Mouse (Mus musculus) bone marrow, adult 2 months (tissue): ENCODE results near the gene Kdm4d. TPM values are rescaled to one million over a fixed set of nuclear protein-coding genes. Genes with fewer than 3 reads are reported as not detected.

Experiments used
- H3K27ac ChIP-seq: fragments of 200-500 bp; 2 replicates; pipeline ENCODE4 v1.5.1; 2012; ENCODE audit warnings: low read depth, mild to moderate bottlenecking, control low read depth, inconsistent platforms, low read length; ENCODE audit not compliant: control insufficient read depth, poor library complexity, insufficient read depth
- H3K4me1 ChIP-seq: fragments of 200-500 bp; 2 replicates; pipeline ENCODE4 v1.6.1; 2011; ENCODE audit warnings: low read length; ENCODE audit not compliant: control insufficient read depth, insufficient read depth
- H3K4me3 ChIP-seq: fragments of 200-500 bp; replicated peaks from 2 replicates; pipeline ENCODE3; 2011; ENCODE audit warnings: mild to moderate bottlenecking, low read depth, low read length, control low read depth; ENCODE audit not compliant: control insufficient read depth
- CTCF ChIP-seq: fragments of 200-500 bp; IDR thresholded peaks from 2 replicates; pipeline ENCODE4 v1.5.1; 2011; ENCODE audit warnings: low read length, control low read depth; ENCODE audit not compliant: control insufficient read depth, insufficient read depth
- POLR2A ChIP-seq: fragments of 200-500 bp; IDR thresholded peaks from 2 replicates; pipeline ENCODE4 v1.6.1; 2011; ENCODE audit warnings: low read depth, mild to moderate bottlenecking, control low read depth, low read length, borderline replicate concordance; ENCODE audit not compliant: control insufficient read depth
- WGBS: fragments of 180-500 bp; shearing (Covaris S2); methylation state at CpG from one replicate; pipeline ENCODE4 v1.1.7; 2018; 5-methylcytosine and 5-hydroxymethylcytosine counted together
- polyA plus RNA-seq: library from polyadenylated mRNA; stranded (reverse); fragments of >200 nt; gene quantifications from 2 replicates; pipeline ENCODE4 v1.2.4, GENCODE M21; 2011; ENCODE audit warnings: low replicate concordance; ENCODE audit not compliant: missing spikeins, insufficient read depth, insufficient read length

The Kdm4d gene
- polyA plus RNA-seq = not detected in 2 replicates

- no peak; the same call in 1 of the 2 replicates for TF ChIP-seq POLR2A
- WGBS = under 1% methylated on average over 59 of the region's 59 CpGs
- peak within 1 kb of the TSS; percentile 98 for H3K4me3 ChIP-seq
- H3K27ac ChIP-seq = peak within 1 kb of the TSS; percentile 76
- no peaks in the 10 kb centered on the region; the same call in none of the 2 replicates for H3K4me1 ChIP-seq
Observed at GRCm38 (mm10) chr9:14500023-14500915, at the start of gene Kdm4d, which contains the start of gene Cwc15. Kdm4d (minus strand) TSS chr9:14500482. Cwc15 (plus strand) TSS chr9:14500617.

GRCm38 (mm10) chr9:14548366-14548761, 48.1 kb upstream of the Kdm4d start:
- H3K4me3 ChIP-seq = no peak overlapping the region
- 61% methylated on average over 11 of the region's 11 CpGs for WGBS
- TF ChIP-seq CTCF = no peak
- TF ChIP-seq POLR2A = no peak

DNA sequence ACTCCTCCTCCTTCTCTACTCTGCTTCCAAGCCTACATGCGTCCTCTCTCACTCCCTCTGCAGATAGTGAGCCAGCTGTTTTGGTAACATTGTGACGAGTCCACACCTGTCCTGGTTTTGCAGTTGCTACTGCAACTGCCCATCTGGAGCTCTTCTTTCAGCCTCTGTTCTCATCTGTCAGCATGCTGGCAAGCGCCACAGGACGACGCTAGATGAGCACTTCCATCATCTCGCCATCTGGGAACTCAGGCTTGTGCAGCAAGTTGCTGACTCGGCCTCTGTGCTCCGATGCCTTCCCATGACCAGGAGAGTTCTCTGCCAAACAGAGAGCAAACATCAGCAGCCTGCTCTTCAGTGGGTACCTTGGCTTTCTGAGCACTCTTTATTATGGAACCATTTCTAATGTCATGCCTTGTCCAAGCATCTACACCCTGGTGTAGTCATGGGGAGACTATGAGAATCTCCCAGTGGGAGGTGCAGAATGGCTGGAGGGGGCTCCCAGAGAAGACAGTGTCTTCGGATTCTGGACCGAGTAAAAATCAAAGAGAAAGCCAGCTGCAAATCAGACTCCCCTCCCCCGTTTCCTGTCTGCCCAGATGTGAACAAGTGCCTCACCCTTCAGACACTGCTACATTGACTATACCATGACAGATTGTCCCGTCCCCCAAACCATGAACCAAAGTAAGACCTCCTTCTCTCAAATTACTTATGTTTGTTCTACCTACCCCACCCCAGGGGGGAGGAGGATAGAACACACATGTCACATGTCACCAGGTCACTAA, 47.5 kb upstream of the Kdm4d start:
- no peak for TF ChIP-seq CTCF
- TF ChIP-seq POLR2A = no peak
- no peak overlapping the region for H3K4me3 ChIP-seq
- no peak overlapping the region for H3K27ac ChIP-seq
- 64% methylated on average over 12 of the region's 12 CpGs for whole genome bisulfite sequencing
- H3K4me1 ChIP-seq = no peaks in the 10 kb centered on the region

More at GRCm38 (mm10) chr9:14548366-14548761, 48.1 kb upstream of the Kdm4d start:
- Histone ChIP-seq H3K27ac (no peak overlapping the region), H3K4me1 (no peaks in the 10 kb centered on the region)

- WGBS = 62% methylated on average over 9 of the region's 9 CpGs
- no peak overlapping the region for H3K4me3 ChIP-seq
- no peak overlapping the region for H3K27ac ChIP-seq
- TF ChIP-seq POLR2A (no peak), CTCF (no peak)
- no peaks in the 10 kb centered on the region for H3K4me1 ChIP-seq
Observed at GRCm38 (mm10) chr9:14544034-14544757, 43.9 kb upstream of the Kdm4d start.

GRCm38 (mm10) chr9:14534833-14535456, 34.7 kb upstream of the Kdm4d start:
- Histone ChIP-seq H3K27ac (no peak overlapping the region), H3K4me1 (no peaks in the 10 kb centered on the region), H3K4me3 (no peak overlapping the region)
- TF ChIP-seq POLR2A = no peak
- 80% methylated on average over 9 of the region's 9 CpGs for WGBS

DNA sequence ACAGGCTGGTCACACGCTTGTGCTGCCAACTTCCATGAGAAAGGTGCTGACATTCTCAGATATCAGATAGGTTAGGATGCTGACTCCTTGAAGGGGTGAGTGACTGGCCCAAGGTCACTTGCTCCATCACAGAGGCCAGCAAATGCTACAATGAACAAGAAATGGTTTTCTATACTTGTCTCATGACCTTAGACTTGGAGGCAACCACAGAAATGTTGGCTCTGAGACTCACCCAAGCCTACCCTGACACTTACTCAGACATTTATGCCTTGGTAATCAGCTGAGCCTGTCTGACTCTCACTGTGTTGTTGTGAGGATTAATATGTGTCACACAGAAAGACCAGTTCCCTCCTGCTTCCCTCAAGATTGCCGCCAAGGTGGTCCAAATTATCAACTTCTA, 33.4 kb upstream of the Kdm4d start:
- WGBS = 83% methylated on average over 2 of the region's 2 CpGs
- H3K4me1 ChIP-seq = no peaks in the 10 kb centered on the region
- no peak overlapping the region for H3K27ac ChIP-seq
- TF ChIP-seq CTCF = no peak
- TF ChIP-seq POLR2A = no peak
- H3K4me3 ChIP-seq = no peak overlapping the region

GRCm38 (mm10) chr9:14532283-14532682, 32.0 kb upstream of the Kdm4d start:
- Histone ChIP-seq H3K27ac (no peak overlapping the region), H3K4me1 (no peaks in the 10 kb centered on the region), H3K4me3 (no peak overlapping the region)
- WGBS = 79% methylated on average over 3 of the region's 3 CpGs
- TF ChIP-seq POLR2A = no peak
- TF ChIP-seq CTCF = no peak

DNA sequence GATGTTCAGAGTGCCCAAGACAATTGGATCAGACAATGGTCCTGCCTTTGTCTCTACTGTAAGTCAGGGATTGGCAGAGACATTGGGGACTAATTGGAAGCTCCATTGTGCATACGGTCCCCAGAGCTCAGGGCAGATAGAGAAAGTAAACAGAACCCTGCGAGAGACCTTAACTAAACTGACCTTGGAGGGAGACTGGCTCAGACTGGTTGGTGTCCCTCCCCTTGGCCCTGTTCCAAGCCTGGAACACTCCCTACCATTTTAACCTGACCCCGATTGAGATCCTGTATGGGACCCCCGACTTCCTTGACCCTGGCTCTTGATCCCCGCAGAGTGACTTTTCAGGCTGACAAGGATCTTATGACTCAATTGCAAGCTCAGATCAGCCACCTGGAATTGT, 29.7 kb upstream of the Kdm4d start:
- no peak overlapping the region for H3K4me3 ChIP-seq
- H3K4me1 ChIP-seq = no peaks in the 10 kb centered on the region
- WGBS = 83% methylated on average over 5 of the region's 5 CpGs
- no peak for TF ChIP-seq CTCF
- no peak overlapping the region for H3K27ac ChIP-seq
